Mouse (Mus musculus): ENCODE measurements at regions not wholly inside any gene's neighbourhood (a gene's known extent, or its start where the extent isn't known, plus 50 kb on each side); places are given as distances from the start of the nearest gene placed in this dataset.

DNA sequence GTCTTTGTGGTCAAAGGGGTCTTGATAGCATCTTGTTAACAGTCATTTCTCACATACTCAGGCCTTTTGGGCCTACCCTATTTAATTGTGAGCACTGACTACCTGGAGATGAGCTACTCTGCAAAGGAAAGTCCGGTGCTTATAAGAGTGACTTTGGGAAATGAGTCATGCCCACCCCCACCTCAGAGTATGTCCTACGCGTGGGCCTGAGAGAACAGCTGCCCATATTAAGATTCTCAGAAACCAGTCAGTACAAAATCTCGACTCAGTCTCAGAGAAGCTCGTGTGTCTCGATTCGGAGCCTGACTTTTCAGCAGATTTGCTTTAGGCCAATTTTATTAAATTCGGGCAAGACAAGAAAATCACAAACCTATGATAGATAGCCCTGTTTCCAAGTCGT is 301.1 kb downstream of the Xpnpep1 start:
- no peaks in the 10 kb centered on the region for H3K27me3 ChIP-seq (ENCODE audit: control insufficient read depth, insufficient read depth, low read length)
- no peak overlapping the region for H3K4me3 ChIP-seq (ENCODE audit: low read length)
- H3K4me1 ChIP-seq (ENCODE audit: control insufficient read depth, insufficient read depth, low read length) = no peaks in the 10 kb centered on the region
- no peaks in the 10 kb centered on the region for H3K9me3 ChIP-seq (ENCODE audit: control insufficient read depth, low read length)
- H3K36me3 ChIP-seq (ENCODE audit: control insufficient read depth, insufficient read depth, low read length) = no peaks in the 10 kb centered on the region
- WGBS = 90% methylated on average over 9 of the region's 9 CpGs
- no peak for ATAC-seq (ENCODE audit: low FRiP score, low TSS enrichment)
- no peak overlapping the region for H3K9ac ChIP-seq (ENCODE audit: low read depth, low read length)
- H3K4me2 ChIP-seq (replicated peaks; ENCODE audit: low read depth, low read length) = no peak overlapping the region
- no peak overlapping the region for H3K27ac ChIP-seq (ENCODE audit: low read depth, low read length)

- Histone ChIP-seq H3K27me3 (ENCODE audit: control insufficient read depth, insufficient read depth, low read length) (no peaks in the 10 kb centered on the region), H3K27ac (ENCODE audit: low read depth, low read length) (no peak overlapping the region), H3K4me3 (ENCODE audit: low read length) (no peak overlapping the region), H3K9ac (ENCODE audit: low read depth, low read length) (no peak overlapping the region), H3K4me2 (replicated peaks; ENCODE audit: low read depth, low read length) (no peak overlapping the region), H3K4me1 (ENCODE audit: control insufficient read depth, insufficient read depth, low read length) (no peaks in the 10 kb centered on the region), H3K36me3 (ENCODE audit: control insufficient read depth, insufficient read depth, low read length) (no peaks in the 10 kb centered on the region), H3K9me3 (ENCODE audit: control insufficient read depth, low read length) (no peaks in the 10 kb centered on the region)
- no peak for ATAC-seq (ENCODE audit: low FRiP score, low TSS enrichment)
- WGBS = 29% methylated on average over 1 of the region's 1 CpGs
Observed at GRCm38 (mm10) chr19:52721776-52722175, 318.2 kb downstream of the Xpnpep1 start.

GRCm38 (mm10) chr19:52715359-52715758 is 324.7 kb downstream of the Xpnpep1 start:
- Histone ChIP-seq H3K9me3 (ENCODE audit: control insufficient read depth, low read length) (no peaks in the 10 kb centered on the region), H3K36me3 (ENCODE audit: control insufficient read depth, insufficient read depth, low read length) (no peaks in the 10 kb centered on the region), H3K4me2 (replicated peaks; ENCODE audit: low read depth, low read length) (no peak overlapping the region), H3K9ac (ENCODE audit: low read depth, low read length) (no peak overlapping the region), H3K4me1 (ENCODE audit: control insufficient read depth, insufficient read depth, low read length) (no peaks in the 10 kb centered on the region), H3K27me3 (ENCODE audit: control insufficient read depth, insufficient read depth, low read length) (no peaks in the 10 kb centered on the region), H3K27ac (ENCODE audit: low read depth, low read length) (no peak overlapping the region), H3K4me3 (ENCODE audit: low read length) (no peak overlapping the region)
- ATAC-seq (ENCODE audit: low FRiP score, low TSS enrichment) = no peak
- WGBS = 44% methylated on average over 5 of the region's 5 CpGs

DNA sequence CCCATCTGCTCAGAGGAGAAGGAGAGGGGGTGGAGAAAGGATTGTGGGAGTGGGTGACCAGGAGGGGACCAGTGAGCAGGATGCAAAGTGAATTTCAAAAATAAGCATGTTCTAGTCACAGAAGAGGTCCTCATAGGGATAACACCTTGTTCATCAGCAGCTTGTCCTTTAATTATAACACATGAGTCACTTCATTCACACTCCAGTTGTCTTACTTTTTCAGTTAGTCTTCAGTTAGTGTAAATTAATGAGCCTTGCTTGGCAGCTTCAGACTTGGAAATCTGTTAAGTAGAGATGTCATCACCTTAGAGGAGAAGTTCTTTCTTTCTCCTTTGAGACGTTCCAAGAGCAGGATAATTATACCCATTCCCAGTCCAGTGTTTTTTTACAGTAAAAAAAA is 332.3 kb downstream of the Xpnpep1 start:
- H3K4me1 ChIP-seq (ENCODE audit: control insufficient read depth, insufficient read depth, low read length) = no peaks in the 10 kb centered on the region
- no peaks in the 10 kb centered on the region for H3K36me3 ChIP-seq (ENCODE audit: control insufficient read depth, insufficient read depth, low read length)
- 65% methylated on average over 1 of the region's 1 CpGs for WGBS
- H3K4me2 ChIP-seq (replicated peaks; ENCODE audit: low read depth, low read length) = no peak overlapping the region
- H3K4me3 ChIP-seq (ENCODE audit: low read length) = no peak overlapping the region
- H3K9ac ChIP-seq (ENCODE audit: low read depth, low read length) = no peak overlapping the region
- H3K27ac ChIP-seq (ENCODE audit: low read depth, low read length) = no peak overlapping the region
- H3K27me3 ChIP-seq (ENCODE audit: control insufficient read depth, insufficient read depth, low read length) = no peaks in the 10 kb centered on the region
- ATAC-seq (ENCODE audit: low FRiP score, low TSS enrichment) = no peak
- H3K9me3 ChIP-seq (ENCODE audit: control insufficient read depth, low read length) = no peaks in the 10 kb centered on the region

- 55% methylated on average over 5 of the region's 5 CpGs for WGBS
- Histone ChIP-seq H3K9ac (ENCODE audit: low read depth, low read length) (no peak overlapping the region), H3K4me2 (replicated peaks; ENCODE audit: low read depth, low read length) (no peak overlapping the region), H3K27me3 (ENCODE audit: control insufficient read depth, insufficient read depth, low read length) (no peaks in the 10 kb centered on the region), H3K9me3 (ENCODE audit: control insufficient read depth, low read length) (no peaks in the 10 kb centered on the region), H3K27ac (ENCODE audit: low read depth, low read length) (no peak overlapping the region), H3K36me3 (ENCODE audit: control insufficient read depth, insufficient read depth, low read length) (no peaks in the 10 kb centered on the region), H3K4me3 (ENCODE audit: low read length) (no peak overlapping the region), H3K4me1 (ENCODE audit: control insufficient read depth, insufficient read depth, low read length) (no peaks in the 10 kb centered on the region)
- no peak for ATAC-seq (ENCODE audit: low FRiP score, low TSS enrichment)
Observed at GRCm38 (mm10) chr19:52661009-52661408, 379.0 kb downstream of the Xpnpep1 start.

GRCm38 (mm10) chr19:52647066-52648046 is 383.3 kb downstream of the Ins1 start:
- Histone ChIP-seq H3K4me2 (replicated peaks; ENCODE audit: low read depth, low read length) (no peak overlapping the region), H3K9ac (ENCODE audit: low read depth, low read length) (no peak overlapping the region), H3K4me3 (ENCODE audit: low read length) (no peak overlapping the region), H3K4me1 (ENCODE audit: control insufficient read depth, insufficient read depth, low read length) (no peaks in the 10 kb centered on the region), H3K9me3 (ENCODE audit: control insufficient read depth, low read length) (no peaks in the 10 kb centered on the region), H3K27me3 (ENCODE audit: control insufficient read depth, insufficient read depth, low read length) (no peaks in the 10 kb centered on the region), H3K27ac (ENCODE audit: low read depth, low read length) (no peak overlapping the region), H3K36me3 (ENCODE audit: control insufficient read depth, insufficient read depth, low read length) (no peaks in the 10 kb centered on the region)
- WGBS = 61% methylated on average over 17 of the region's 17 CpGs
- ATAC-seq (ENCODE audit: low FRiP score, low TSS enrichment) = no peak

- H3K36me3 ChIP-seq (ENCODE audit: control insufficient read depth, insufficient read depth, low read length) = no peaks in the 10 kb centered on the region
- H3K27ac ChIP-seq (ENCODE audit: low read depth, low read length) = no peak overlapping the region
- no peaks in the 10 kb centered on the region for H3K27me3 ChIP-seq (ENCODE audit: control insufficient read depth, insufficient read depth, low read length)
- no peak for ATAC-seq (ENCODE audit: low FRiP score, low TSS enrichment)
- H3K4me2 ChIP-seq (replicated peaks; ENCODE audit: low read depth, low read length) = no peak overlapping the region
- H3K9me3 ChIP-seq (ENCODE audit: control insufficient read depth, low read length) = no peaks in the 10 kb centered on the region
- no peak overlapping the region for H3K4me3 ChIP-seq (ENCODE audit: low read length)
- H3K9ac ChIP-seq (ENCODE audit: low read depth, low read length) = no peak overlapping the region
- H3K4me1 ChIP-seq (ENCODE audit: control insufficient read depth, insufficient read depth, low read length) = no peaks in the 10 kb centered on the region
- 18% methylated on average over 5 of the region's 5 CpGs for WGBS
Observed at GRCm38 (mm10) chr19:52640228-52640627, 376.1 kb downstream of the Ins1 start.

DNA sequence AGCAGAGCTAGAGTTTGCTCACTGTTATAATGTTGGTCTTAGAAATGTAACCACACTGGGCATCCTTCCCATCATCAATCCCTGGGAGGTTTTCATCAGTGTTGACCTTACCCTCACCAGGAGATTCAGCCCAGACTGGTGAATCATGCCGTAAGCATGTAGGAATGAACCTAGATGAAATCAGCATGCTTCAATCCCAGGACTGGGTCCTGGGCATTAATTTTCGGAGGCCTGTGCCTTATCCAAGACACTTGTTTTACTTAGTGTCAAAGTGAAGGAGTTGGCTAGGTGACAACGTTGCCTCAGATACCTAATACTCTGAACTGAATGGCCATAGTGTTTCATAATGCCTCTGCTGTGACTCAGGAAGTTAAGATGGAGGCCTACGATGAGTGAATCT is 368.4 kb downstream of the Ins1 start:
- Histone ChIP-seq H3K4me2 (replicated peaks; ENCODE audit: low read depth, low read length) (no peak overlapping the region), H3K4me3 (ENCODE audit: low read length) (no peak overlapping the region), H3K4me1 (ENCODE audit: control insufficient read depth, insufficient read depth, low read length) (no peaks in the 10 kb centered on the region), H3K36me3 (ENCODE audit: control insufficient read depth, insufficient read depth, low read length) (no peaks in the 10 kb centered on the region), H3K27me3 (ENCODE audit: control insufficient read depth, insufficient read depth, low read length) (no peaks in the 10 kb centered on the region), H3K27ac (ENCODE audit: low read depth, low read length) (no peak overlapping the region), H3K9me3 (ENCODE audit: control insufficient read depth, low read length) (no peaks in the 10 kb centered on the region), H3K9ac (ENCODE audit: low read depth, low read length) (no peak overlapping the region)
- ATAC-seq (ENCODE audit: low FRiP score, low TSS enrichment) = no peak
- WGBS = 74% methylated on average over 4 of the region's 4 CpGs

- Histone ChIP-seq H3K27me3 (ENCODE audit: control insufficient read depth, insufficient read depth, low read length) (no peaks in the 10 kb centered on the region), H3K4me3 (ENCODE audit: low read length) (no peak overlapping the region), H3K4me2 (replicated peaks; ENCODE audit: low read depth, low read length) (no peak overlapping the region), H3K9me3 (ENCODE audit: control insufficient read depth, low read length) (no peaks in the 10 kb centered on the region), H3K9ac (ENCODE audit: low read depth, low read length) (no peak overlapping the region), H3K36me3 (ENCODE audit: control insufficient read depth, insufficient read depth, low read length) (no peaks in the 10 kb centered on the region), H3K4me1 (ENCODE audit: control insufficient read depth, insufficient read depth, low read length) (no peaks in the 10 kb centered on the region), H3K27ac (ENCODE audit: low read depth, low read length) (no peak overlapping the region)
- 60% methylated on average over 5 of the region's 5 CpGs for WGBS
- ATAC-seq (ENCODE audit: low FRiP score, low TSS enrichment) = no peak
Observed at GRCm38 (mm10) chr19:52624310-52624709, 360.2 kb downstream of the Ins1 start.
